Mouse (Mus musculus) c-Kit-negative CD71-positive TER-119-positive erythroid progenitor cells, embryonic 14.5 days (primary cell): Measurements from ENCODE around the gene Cerk.
A peak's percentile ranks its signal among the peaks of the same experiment; 100 is the strongest.
"Not testable (repeated sequence)": the region's sequence is repeated elsewhere in the genome, so short reads cannot be mapped to it uniquely, and the experiment has no call there.

Experiments
- DNase-seq: peaks from one replicate; pipeline ENCODE4 v3.0.0-alpha.2; 2013; ENCODE audit warnings: low read depth, low spot score

The Cerk gene

DNA sequence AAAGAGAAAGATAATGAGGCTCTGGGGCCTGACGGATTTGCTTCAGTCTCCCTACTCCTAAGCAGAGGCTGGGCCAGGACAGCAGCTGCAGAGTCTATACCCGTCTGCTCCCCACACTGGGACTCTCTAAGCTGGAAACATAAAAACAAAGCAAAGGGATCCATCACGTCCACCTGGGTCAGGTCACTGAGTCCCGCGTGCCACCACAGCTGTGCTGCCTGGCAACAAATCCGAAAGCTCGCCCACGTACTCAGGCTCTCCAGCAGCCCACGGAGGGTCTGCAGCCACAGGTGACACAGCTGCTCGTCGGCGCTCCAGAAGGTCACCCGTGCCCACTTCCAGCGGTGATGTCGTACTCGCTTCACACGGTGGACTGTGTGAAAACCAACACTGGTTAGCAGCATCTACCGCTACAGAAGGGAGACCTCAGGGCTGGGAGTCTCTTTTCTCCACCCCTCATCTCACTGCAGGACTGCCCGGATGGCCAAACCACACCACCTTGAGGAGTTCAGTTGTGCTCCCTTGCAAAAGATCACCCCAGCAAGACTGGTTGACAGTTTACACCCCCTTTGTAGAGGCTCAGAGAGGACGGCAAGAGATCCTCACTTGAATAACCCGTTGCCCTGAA, 21.1 kb downstream of the Cerk start:
- no peak for DNase-seq

DNA sequence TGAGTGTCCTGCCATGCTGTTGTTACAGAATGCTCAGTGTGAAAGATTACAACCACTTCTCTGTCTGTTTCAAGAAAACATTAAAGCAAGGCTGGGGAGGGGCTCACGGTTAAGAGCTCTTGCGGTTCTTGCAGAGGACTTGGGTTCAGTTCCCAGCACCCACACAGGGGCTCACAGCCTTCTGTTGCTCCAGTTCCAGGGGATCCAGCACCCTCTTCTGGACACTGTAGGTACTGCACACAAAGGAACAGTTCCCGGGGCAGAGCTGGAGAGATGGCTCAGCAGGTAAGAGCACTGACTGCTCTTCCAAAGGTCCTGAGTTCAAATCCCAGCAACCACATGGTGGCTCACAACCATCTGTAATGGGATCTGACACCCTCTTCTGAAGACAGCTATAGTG, 24.1 kb downstream of the Cerk start:
- DNase-seq = not testable (repeated sequence)

DNA sequence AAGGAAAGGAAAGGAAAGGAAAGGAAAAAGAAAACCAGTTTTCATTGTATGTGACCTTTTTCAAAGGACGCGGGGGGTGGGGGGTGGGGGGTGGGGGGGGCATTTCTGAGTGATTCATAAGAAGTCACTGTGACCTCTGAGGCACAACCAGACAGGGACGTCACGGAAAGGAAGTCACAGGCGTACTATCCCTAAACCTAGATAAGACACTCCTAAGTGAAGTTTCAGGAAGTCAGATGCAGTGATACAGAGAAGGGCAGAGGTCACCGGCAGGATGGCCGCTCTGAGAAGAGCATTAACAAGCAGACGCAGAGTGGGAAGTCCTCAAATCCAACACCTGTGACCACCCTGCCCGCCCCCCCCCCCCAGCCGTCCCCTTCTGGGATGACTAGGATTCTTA, 25.0 kb downstream of the Cerk start:
- no peak for DNase-seq

DNA sequence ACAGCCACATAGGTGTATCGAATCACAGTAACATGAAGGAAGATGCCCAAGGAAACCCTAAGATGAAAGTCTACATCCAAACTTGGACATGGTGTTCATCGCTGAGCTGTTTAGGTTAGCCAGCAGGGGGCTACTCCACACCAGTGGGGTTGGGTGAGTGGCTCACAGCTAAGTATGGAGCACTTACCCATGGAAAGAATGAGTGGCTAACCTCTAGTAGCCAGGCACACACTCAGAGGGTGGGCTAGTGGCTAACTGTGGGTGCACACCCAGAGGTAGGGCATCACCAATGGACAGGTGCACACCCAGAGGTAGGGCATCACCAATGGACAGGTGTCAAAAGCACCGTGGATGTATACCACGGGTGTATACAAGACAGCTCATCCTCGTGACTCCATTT, 26.2 kb downstream of the Cerk start:
- DNase-seq = no peak

DNA sequence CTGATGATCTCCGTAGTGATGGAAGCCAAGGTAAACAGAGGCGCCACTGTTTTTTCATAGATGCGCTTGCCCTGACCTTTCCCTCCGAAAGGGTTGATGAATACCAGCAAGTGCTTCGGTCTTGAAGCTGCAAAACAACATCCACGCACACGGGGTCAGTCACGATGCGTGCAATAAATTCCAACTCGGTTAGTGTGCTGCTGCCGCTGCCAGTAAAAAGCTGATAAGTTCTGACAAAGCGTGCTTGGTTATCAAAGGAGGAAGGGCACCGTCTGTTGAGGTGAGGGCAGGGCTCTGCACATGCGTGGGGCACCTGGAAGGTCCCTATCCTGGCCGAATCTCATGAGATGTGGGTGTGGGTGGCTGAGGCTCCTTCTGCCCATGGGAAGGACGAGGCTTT, 26.8 kb downstream of the Cerk start:
- DNase-seq = no peak

DNA sequence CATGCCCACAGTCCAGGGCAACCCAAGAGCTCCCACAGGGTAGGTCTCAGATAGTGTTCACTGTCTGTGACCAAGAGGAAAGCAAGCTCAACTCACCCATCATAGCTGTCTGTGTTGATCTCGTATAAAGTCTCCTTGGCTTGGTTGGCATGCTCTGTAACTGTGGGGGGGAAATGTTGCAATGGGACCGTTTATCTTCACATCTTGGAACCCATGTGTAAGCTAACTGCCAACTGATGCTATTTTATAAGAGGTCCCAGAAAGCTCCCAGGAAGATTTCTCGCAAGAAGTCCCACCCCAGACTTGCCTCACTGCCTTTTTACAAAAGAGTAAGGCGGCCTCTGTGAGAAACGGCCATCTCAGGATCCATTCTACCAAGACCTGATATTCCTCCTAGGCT, 29.4 kb downstream of the Cerk start:
- DNase-seq = no peak

DNA sequence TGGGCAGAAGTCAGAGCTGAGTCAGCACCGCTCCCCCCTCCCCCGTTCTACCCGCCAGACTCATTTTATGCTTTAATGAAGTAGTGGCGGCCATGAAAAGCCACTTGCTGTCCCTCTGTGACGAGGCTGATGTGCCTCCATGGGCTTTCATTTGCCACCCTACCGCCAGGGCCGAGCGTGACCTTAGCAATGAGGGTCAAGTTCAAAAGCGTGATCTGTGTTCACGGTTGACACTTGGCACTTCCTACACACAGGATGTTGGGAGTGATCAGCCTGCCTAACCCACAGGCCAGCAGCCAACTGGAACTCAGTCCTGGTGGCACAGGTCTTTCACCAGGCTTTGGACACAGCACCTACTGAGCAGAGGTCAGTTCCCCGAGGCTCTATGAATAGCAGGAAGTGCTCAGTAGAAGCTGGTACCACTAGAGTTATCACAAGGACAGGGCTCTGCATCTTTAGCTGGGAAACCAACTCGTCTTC, 32.4 kb downstream of the Cerk start:
- DNase-seq = no peak

DNA sequence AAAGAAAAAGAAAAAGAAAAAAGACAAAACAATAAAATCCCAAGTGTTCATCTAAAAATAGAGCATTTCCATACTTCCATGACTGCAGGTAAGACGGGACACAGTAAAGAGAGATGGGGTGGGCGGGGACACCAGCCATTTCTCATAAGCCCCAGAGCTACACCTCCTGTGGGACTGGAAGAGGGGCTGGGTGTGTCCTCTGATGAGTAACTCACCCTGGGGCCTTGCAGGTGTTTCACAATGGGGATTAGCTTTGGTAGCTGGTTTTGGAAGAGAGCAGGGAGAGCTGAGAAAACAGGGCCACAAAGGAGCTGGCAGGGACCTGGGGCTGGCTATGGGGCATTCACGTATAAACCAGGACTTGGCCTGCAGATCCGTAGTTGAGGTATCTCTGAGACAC, 35.3 kb downstream of the Cerk start:
- no peak for DNase-seq

DNA sequence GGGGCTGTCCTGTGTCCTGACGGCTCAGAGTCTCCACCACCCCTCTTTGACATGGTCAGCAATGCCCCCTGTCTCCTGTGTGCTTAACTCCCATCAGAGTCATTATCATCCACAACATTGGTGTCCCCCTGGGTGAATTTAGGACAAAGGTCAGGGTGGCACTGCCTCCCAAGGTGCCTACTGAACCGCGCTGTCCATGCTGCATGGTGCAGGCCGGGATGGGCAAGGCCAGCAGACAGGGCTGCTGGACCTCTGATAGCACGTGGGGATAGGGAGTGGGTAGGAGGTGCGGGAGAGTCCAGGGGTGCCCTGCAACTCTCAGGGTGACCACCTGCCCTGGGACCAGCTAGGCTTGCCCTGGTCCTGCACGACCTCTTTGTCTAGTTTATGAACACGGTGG, 39.0 kb downstream of the Cerk start:
- no peak for DNase-seq

DNA sequence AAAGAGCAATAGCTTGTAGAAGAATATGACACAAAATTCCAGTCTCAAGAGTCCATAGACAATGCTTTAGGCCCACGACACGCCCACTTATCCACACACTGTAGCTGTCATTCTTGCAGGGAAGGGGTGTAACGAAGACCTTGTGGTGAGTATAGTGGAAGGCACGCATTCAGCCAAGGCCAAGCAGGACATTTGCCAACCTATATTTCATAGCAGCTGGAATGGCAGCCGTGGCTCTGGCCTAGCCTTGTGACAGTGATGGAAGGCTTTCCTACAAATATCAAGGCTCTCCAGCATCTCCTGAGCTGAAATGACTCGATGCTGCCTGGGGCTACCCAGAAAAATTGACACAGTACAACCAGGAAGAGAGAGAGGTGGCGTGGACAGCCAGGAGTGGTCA, 40.9 kb downstream of the Cerk start:
- DNase-seq = no peak

DNA sequence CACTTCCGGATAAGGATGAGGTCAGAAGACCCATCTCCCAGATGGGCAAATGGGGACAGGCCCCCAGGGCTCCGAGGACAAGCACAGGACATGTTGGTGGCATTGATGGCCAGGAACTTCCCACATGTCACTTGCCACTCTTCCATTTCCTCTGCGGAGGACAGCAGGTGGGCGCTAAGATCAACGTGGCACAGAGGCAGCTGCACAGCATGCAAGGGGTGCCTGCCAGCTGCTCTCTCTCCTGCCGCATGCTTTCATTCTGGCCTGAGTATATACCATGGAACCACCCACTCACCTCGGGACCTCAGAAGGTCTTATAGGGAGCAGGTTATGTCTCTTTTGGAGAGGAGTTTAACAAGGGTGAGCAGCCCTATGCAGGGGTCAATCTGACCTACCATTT, 41.4 kb downstream of the Cerk start:
- no peak for DNase-seq

DNA sequence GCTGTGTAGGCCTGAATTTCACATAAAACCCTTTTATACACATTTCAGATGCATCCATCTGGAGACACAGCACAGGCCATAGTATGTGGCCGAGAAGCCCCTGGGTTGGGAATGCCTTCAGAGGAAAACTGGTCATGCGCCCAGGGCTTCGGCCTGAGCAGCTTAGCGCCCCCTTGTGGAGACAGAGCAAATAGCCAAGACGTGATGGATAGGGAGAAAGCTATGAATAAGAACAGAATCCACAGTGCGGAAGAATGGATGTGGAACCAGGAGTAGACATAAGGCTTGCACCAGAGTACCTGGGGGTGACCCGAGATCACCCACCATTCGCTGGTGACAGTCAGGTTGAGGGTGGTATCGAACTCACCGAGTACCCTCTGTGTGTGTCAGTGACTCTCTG, 45.6 kb downstream of the Cerk start:
- no peak for DNase-seq

DNA sequence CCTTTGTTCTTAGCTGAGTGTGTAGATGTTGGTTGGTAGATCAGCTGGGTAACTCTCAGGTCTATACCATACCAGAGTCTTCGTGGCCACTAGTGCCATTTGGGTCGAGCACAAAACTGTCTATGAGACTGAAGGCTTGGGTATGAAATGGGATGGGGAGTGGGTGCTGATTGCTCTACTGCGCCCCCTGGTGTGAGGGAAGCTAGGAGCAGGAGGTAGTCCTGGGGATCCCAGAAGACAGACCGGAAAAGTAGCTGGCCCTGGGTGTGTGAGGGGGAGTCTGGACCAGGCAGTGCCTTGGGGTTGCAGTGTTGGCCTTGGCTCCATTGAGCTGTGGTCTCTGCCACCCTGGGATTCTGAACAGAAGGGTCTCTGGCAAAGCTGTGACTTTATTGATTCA, 48.3 kb downstream of the Cerk start:
- DNase-seq = no peak

DNA sequence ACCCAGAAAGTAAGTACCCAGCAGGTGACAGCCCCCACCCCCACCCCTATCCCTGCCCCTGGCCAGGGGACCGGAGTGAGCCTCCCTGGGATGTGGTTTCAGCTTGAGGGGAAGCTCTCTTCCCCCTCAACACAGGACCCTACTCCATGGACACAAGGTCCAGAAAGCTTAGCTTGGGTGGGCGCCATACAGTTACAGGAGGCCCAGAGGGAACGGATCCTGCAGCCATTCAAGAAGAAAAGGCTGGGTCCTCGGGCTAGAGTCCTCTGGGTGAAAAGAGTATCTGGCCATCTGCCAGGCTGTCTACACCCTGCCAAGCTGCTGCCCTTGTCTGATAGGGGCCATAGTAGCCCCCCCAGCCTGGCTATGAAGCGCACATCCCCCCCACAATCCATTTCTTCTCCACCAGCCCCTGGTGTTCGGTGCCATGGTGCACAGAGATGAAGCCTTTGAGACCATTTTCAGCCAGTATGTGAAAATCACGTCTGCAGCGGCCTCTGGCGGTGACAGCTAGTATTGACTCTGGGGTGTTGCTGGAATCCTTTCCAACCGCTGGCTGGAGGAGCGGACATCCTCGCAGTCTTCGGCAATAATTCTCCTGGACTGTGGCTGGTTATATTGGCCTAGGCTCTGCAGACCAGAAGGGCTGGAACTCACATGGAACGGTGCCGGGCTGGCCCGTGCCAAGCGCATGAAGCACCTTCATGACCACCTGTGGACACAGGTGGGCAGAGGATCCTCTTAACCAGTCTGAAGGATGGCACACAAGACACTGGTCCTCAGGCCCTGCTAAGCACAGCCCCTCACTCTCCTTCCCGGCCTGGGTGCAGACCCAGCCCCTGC, 50.8 kb downstream of the Cerk start:
- peak; percentile 62 for DNase-seq

DNA sequence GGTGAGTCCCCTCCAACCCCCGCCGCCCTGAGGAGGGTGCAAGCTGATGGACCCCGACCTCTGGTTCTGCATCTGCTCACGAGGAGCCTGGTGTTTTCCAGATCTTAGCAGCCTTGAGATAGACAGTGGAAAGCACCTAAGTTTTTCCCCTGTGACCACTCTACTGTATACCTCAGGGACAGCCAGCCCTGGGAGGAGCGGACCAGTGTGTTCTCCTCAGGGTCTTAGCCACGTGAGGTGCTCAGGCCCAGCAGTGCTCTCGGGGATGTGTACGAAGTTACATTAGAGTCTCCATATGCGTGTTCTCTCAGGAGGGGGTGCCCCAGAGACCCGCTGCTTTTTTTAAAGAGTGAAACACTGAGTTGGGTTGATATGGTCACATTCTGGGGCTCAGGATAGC, 55.3 kb downstream of the Cerk start:
- no peak for DNase-seq

DNA sequence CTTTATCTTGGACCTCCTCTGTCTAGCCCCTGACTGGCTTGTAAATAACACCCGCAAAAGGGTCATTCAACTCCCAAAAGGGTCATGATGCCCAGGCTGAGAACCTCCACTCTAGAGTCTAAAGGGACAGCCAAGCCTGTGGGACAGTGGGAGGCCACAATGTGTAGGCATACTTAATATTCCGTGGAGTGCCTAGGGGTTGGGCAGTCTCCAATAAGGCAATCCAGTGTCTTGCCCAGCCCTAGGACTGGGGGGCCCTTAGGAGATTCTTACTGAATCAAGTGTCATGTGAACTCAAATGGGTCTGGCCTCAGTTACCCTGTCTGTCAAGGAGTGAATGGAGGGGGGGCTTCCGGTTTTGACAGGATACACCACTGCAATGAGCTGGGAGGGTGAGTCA, 56.9 kb downstream of the Cerk start:
- no peak for DNase-seq

DNA sequence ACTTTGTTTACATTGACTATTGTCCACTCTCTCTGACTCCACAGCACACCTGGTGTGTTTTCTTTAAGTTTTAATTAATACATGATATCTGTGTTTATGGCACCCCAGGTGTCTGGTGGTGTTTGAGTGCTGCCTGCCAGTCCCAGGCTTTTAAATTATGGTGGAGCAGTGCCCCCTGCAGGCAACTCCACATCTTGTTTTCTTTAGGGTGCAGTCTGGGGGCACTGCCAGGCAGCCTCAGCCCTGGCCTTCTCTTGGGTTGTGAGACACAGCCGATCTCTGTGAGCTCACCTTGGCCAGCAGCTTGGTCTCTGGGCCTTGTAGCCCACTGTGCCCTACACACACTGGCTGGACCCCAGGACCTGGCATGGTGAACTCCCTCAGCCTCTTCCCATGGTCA, 61.6 kb downstream of the Cerk start:
- DNase-seq = peak; percentile 58

DNA sequence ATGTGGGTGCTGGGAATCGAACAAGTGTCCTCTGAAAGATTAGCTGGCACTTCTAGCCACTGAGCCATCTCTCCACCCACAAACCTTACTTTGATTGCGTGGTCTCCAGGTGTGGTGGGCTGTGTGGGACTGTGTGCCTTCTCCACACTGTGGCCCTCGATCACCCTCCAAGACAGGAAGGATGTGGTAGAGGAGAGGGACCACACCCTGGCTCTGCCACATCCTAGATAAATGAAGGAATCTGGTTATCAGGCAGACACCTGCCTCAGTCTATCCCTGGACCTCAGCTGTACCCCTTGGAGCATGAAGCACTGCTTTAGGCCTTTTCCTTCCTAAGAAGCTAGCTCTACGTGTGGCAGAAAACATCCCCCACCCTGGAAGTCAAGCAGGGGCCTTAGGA, 62.5 kb downstream of the Cerk start:
- DNase-seq = no peak

DNA sequence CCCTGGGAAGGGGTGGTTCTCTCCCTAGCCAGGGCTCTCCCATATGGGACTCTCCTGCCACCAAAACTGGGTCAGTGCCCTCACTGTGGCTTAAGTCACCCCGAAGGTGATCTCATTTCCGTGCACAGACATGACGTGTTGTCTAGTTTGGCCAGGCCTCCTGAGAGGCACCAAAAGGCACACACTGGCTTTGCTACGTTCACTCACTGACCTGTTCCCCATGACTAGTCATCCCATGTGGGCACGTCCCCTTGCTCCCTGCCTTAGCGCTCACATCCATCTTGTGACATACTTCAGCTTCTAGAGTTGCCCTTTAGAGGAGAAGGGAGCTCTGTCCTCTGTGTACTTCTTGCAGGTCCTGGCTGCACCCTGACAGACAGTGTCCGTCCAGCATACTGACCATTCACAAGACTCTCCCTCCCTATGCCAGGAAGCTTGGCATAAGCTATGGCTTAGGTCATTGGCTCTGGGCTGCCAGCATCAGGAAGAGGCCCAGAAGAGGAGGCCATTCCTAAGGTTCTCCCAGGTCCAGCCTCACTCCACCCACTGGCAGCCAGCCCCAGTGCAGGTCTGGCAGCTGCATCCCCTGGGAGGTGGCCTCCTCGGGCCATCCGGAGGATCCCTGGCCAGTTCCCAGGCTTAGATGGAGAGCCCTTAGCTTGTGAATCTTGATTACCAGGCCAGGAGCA, 63.5 kb downstream of the Cerk start:
- no peak for DNase-seq

DNA sequence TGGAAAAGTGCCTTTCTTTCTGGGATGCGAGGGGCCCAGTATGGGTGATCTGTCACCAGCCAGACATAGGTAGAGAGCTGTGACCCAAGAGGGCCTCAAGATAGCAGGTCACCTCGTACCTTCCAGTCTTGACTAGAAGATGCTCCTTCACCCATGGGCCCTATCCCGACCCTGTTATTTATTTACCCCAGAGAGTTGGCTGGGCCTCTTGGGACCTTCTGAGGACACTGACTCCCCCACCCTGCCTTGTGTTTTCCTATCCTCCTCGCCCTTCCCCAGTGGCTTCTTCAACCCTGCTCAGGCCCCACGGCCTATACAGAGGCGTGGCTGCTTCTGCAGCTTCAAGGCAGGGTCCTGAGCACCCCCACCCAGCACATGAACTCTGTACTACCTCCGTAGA, 66.8 kb downstream of the Cerk start:
- no peak for DNase-seq

DNA sequence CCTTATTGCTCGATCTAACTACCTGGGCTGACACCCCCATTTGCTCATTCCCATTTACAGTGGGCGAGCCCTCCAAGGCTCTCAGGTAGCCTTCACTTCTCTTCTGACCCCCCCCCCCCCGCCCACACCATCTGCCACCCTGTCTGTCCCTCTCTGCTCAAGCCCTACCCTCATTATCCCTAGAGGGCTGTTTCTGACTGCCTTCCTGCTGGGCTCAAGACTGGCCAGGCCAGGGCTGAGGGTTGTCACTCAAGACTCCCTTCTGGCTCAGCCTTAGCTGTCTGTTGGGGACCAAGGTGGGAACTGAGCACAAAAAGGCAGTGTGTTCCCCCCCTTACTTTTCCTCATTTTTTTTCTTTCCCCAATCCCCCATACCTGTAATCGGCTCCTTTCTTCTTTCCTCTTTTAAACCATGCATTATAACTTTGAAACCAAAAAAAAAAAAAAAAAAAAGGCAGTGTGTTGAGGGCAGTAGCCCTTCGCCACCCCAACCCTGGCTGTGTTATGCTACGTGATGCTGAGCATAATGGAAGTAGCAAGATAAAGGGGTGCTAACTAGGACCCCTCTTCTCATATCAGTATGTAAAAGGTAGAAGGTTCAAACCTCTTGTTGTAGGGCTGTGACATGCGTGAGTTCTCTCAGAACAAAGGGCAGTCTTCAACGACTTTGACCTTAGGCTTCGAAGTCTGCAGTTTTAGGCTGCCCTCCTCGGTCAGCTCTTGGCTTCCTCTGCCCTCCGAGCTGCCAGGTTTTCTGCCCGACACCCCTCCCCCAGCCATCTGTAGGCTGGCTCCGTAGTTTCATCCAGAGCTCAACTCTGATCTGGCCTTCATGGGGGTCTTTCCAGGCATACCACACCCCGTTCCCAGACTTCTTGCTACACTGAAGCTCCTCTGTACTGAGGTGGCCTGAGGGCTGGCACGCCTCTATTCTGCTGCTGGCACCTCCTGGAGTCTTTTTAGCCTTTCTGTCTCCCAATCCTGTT, 68.5 kb downstream of the Cerk start:
- no peak for DNase-seq

DNA sequence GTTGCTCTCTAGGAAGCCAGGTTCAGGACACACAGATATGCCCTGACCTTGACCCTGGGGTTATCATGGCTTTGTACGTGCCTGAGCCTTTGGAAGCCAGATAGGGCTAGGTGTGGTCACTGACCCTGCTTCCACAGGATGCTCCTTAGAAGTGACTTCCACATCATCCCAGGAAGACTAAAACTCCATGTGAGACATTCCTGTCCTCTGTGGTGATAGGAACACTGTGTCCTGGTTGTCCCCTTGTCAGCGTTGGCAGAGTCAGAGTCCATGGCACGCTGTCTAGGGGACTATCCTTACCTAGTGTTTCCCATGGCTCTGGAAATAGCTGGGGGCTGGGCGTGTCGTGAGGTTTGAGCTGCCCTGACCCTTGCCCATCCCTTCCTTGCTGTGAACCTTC, 69.5 kb downstream of the Cerk start:
- no peak for DNase-seq
